Mouse (Mus musculus) hindbrain, postnatal 0 days (tissue): ENCODE measurements at regions not wholly inside any gene's neighbourhood (a gene's known extent, or its start where the extent isn't known, plus 50 kb on each side); places are given as distances from the start of the nearest gene placed in this dataset.

ENCODE experiments used
- ATAC-seq: fragments of 200-750 bp; cut with Nextera tagmentation; 2 replicates; pipeline ENCODE4 v1.8.0; 2017; ENCODE audit warnings: mild to moderate bottlenecking, moderate TSS enrichment, moderate library complexity
- DNase-seq: peaks from one replicate; pipeline ENCODE4 v3.0.0-alpha.2; 2015; ENCODE audit warnings: low spot score
- H3K27ac ChIP-seq: fragments of 300-500 bp; sonication (generic); 2 replicates; pipeline ENCODE4 v1.5.1; 2014; ENCODE audit warnings: mild to moderate bottlenecking
- H3K27me3 ChIP-seq: fragments of 300-500 bp; sonication (generic); 2 replicates; pipeline ENCODE4 v1.6.1; 2014; ENCODE audit warnings: low read length, mixed read lengths; ENCODE audit not compliant: insufficient read depth
- H3K36me3 ChIP-seq: fragments of 300-500 bp; sonication (generic); 2 replicates; pipeline ENCODE4 v1.6.1; 2014; ENCODE audit warnings: low read length, mixed read lengths; ENCODE audit not compliant: insufficient read depth
- H3K4me1 ChIP-seq: fragments of 300-500 bp; sonication (generic); 2 replicates; pipeline ENCODE4 v1.6.1; 2014; ENCODE audit warnings: antibody characterized with exemption, low read length, mixed read lengths; ENCODE audit not compliant: insufficient read depth
- H3K4me2 ChIP-seq: fragments of 300-500 bp; sonication (generic); 2 replicates; pipeline ENCODE4 v1.6.1; 2014; ENCODE audit warnings: low read depth, mild to moderate bottlenecking, low read length, moderate library complexity, mixed read lengths
- H3K4me3 ChIP-seq: fragments of 300-500 bp; sonication (generic); 2 replicates; pipeline ENCODE4 v1.5.1; 2014; ENCODE audit warnings: low read length
- H3K9ac ChIP-seq: fragments of 300-500 bp; sonication (generic); replicated peaks from 2 replicates; pipeline ENCODE4 v1.6.1; 2014; ENCODE audit warnings: mild to moderate bottlenecking, low read length, moderate library complexity, mixed read lengths
- H3K9me3 ChIP-seq: fragments of 300-500 bp; sonication (generic); 2 replicates; pipeline ENCODE4 v1.6.1; 2016; ENCODE audit warnings: low read length, mixed read lengths
- CTCF ChIP-seq: IDR thresholded peaks from 2 replicates; pipeline ENCODE4 v1.5.1; 2016; ENCODE audit warnings: antibody characterized with exemption, control low read depth, low read depth
- whole genome bisulfite sequencing: fragments of 180-500 bp; shearing (Covaris S2); extraction: QIAGEN DNeasy Blood & Tissue Kit; methylation state at CpG from one replicate; pipeline ENCODE4 v1.1.7; 2014; 5-methylcytosine and 5-hydroxymethylcytosine counted together

DNA sequence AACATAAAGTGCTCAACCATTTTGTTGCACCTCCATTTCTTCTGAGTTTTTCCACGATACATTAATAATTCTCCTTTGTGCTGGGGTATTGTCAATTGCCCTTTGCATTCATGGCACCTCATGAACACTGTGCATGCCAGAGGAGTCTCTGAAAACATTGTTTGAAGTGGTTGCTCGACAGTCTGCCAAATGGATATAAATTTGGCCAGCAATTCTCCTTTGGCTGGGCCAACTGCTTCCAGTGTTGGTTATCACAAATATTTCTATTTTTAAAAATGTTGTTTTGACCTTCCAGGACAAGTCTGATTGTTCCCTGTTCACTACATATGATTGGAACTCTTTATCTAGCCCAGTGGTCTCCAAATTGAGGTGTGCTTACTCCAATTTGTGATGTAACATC is 184.1 kb upstream of the 9630041A04Rik start:
- Histone ChIP-seq H3K9me3 (no peaks in the 10 kb centered on the region), H3K4me1 (no peaks in the 10 kb centered on the region), H3K9ac (no peak overlapping the region), H3K4me2 (no peak overlapping the region), H3K27ac (no peak overlapping the region), H3K27me3 (no peaks in the 10 kb centered on the region), H3K4me3 (no peak overlapping the region), H3K36me3 (no peaks in the 10 kb centered on the region)
- DNase-seq (no peak), ATAC-seq (no peak)
- TF ChIP-seq CTCF, result no peak
- 73% methylated on average over 2 of the region's 2 CpGs for WGBS

DNA sequence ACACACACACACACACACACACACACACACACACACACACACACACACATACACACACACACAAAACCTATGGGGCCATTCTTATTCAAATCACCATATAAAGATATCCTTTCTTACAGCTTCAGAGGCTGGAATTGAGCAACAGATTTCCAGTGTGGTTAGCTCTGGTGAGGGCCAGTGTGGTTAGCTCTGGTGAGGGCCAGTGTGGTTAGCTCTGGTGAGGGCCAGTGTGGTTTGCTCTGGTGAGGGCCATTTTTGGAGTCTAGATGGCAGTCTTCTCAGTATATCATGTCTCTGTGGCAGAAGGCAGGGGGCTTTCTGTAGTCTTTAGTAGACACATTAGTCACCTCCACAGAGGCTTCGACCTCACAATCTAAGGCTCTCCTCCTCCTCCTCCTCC is 191.5 kb upstream of the 9630041A04Rik start:
- Histone ChIP-seq H3K36me3 (no peaks in the 10 kb centered on the region), H3K4me1 (no peaks in the 10 kb centered on the region), H3K4me3 (no peak overlapping the region), H3K9me3 (no peaks in the 10 kb centered on the region), H3K27me3 (no peaks in the 10 kb centered on the region), H3K9ac (no peak overlapping the region), H3K27ac (no peak overlapping the region), H3K4me2 (no peak overlapping the region)
- 88% methylated on average over 1 of the region's 1 CpGs for WGBS
- no peak for TF ChIP-seq CTCF
- no peak for DNase-seq
- ATAC-seq, result no peak

DNA sequence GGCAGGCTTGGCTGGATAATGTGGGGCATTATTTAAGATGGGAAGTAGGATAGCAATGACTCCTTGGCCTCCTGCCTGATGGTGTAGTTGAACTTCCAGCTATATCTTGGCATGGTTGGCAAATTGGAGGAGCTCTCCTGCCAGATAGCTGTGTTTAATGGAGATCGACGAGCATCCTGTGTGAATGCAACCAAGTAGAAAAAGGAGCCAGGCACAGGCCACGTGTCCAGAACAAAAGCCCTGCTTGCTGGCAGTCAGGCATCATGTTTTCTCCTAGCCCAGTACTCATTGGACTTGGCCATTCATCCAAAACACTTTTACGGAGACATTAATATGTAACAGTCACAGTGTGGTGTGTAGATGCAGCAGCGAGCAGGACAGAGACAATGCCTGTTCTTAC is 211.8 kb upstream of the 9630041A04Rik start:
- WGBS, result 37% methylated on average over 5 of the region's 5 CpGs

DNA sequence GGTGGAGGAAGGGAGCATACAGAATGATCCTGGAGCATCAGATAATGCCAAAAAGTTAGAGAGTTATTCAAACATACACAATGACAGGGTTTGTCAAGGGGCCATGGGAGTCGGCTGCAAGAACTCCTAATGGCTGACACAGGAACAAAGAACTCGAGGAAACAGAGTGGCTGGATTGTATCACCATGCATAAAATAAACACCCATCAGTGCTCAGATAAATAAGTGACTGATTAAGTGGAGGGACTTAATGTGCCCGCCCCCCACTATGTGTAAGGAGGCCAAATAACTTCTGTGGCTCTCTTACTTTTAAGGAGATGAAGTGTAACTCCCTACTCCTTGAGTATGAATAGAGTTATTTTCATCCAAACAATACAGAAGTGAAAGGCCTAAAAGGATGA is 220.1 kb upstream of the 9630041A04Rik start:
- Histone ChIP-seq H3K9ac (no peak overlapping the region), H3K9me3 (peaks cover 3% of the 10 kb centered on the region), H3K4me3 (no peak overlapping the region), H3K27ac (no peak overlapping the region), H3K4me1 (no peaks in the 10 kb centered on the region), H3K4me2 (no peak overlapping the region), H3K27me3 (no peaks in the 10 kb centered on the region), H3K36me3 (no peaks in the 10 kb centered on the region)
- WGBS, result 42% methylated on average over 3 of the region's 3 CpGs
- TF ChIP-seq CTCF, result no peak
- no peak for ATAC-seq
- no peak for DNase-seq

More for the DNA sequence above, 211.8 kb upstream of the 9630041A04Rik start:
- Histone ChIP-seq H3K27me3 (no peaks in the 10 kb centered on the region), H3K4me2 (no peak overlapping the region), H3K9me3 (peaks cover 3% of the 10 kb centered on the region; the same call in 1 of the 2 replicates), H3K27ac (no peak overlapping the region), H3K36me3 (no peaks in the 10 kb centered on the region), H3K9ac (no peak overlapping the region), H3K4me3 (no peak overlapping the region), H3K4me1 (no peaks in the 10 kb centered on the region)
- peak; percentile 70 for DNase-seq
- peak; percentile 62; the same call in 1 of the 2 replicates for ATAC-seq
- no peak for TF ChIP-seq CTCF

DNA sequence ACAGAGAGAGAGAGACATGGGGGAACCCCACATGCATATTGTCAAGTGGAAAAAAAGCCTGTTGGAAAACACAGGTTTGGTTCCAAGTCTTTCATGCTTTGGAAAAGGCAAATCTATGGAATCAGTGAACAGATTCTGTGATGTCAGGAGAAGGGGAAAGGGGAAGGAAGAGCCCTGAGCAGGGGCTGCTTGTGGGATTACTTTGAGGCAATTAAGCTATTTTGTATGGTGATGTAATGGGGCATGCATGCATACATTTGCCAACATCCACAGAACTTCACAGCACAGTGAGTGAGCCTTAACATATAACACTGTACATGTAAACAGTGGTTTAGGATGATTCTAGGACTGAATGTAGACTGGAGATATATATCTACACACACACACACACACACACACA is 221.0 kb upstream of the 9630041A04Rik start:
- Histone ChIP-seq H3K9ac (no peak overlapping the region), H3K27ac (no peak overlapping the region), H3K4me1 (no peaks in the 10 kb centered on the region), H3K4me2 (no peak overlapping the region), H3K27me3 (no peaks in the 10 kb centered on the region), H3K4me3 (no peak overlapping the region), H3K9me3 (peaks cover 3% of the 10 kb centered on the region), H3K36me3 (no peaks in the 10 kb centered on the region)
- TF ChIP-seq CTCF, result no peak
- DNase-seq, result no peak
- no peak for ATAC-seq

DNA sequence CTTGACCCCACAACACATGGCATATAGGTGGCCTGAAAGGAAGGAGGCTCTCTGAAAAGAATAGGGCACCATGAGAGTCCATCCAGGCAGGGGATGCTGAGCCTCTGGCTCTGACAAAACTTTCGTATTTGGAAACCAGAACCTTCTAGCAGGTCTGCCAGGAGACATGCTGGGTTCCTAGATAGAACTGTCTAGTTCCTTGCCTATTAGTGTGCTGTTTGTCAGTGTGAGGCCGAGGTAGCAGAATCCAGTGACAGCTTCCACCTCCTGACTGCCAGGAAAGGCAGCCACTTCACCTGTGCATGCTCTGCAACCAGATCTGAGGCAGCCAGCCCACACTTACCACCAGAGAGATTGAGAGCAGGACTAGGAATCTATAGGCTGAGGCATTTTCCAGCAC is 245.4 kb upstream of the 9630041A04Rik start:
- Histone ChIP-seq H3K27me3 (no peaks in the 10 kb centered on the region), H3K9me3 (no peaks in the 10 kb centered on the region), H3K9ac (no peak overlapping the region), H3K4me2 (no peak overlapping the region), H3K4me3 (no peak overlapping the region), H3K27ac (no peak overlapping the region), H3K36me3 (no peaks in the 10 kb centered on the region), H3K4me1 (no peaks in the 10 kb centered on the region; the same call in 1 of the 2 replicates)
- WGBS, result 64% methylated on average over 2 of the region's 2 CpGs
- ATAC-seq (no peak), DNase-seq (no peak)
- no peak for TF ChIP-seq CTCF

DNA sequence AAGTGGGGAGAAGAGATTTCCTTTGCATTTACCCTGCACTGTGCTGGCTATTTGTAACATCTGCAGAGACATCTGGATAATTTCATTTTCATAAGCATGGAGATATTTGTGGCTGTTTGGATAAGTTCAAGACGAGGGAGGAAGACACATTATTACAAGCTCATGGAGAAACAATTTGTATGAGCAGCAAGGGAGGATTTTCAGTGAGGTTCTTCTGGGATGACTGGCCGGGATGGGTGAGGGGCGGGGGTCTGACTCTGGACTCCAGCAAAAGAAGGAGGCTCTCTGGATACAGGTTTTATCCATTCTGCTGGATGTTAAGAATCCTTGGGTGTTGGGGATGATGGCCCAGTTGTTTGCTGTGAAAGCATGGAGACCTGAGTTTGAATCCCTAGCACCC is 246.5 kb upstream of the 9630041A04Rik start:
- H3K36me3 ChIP-seq, result no peaks in the 10 kb centered on the region
- no peak overlapping the region for H3K4me2 ChIP-seq
- no peaks in the 10 kb centered on the region for H3K9me3 ChIP-seq
- no peak overlapping the region for H3K4me3 ChIP-seq
- WGBS, result 84% methylated on average over 3 of the region's 3 CpGs
- no peak overlapping the region for H3K27ac ChIP-seq
- H3K27me3 ChIP-seq, result no peaks in the 10 kb centered on the region
- no peak for TF ChIP-seq CTCF
- DNase-seq (no peak), ATAC-seq (no peak)
- H3K9ac ChIP-seq, result no peak overlapping the region
- H3K4me1 ChIP-seq, result no peaks in the 10 kb centered on the region; the same call in 1 of the 2 replicates
